Mouse (Mus musculus) common myeloid progenitor, adult 5-6 weeks (primary cell): ENCODE measurements around the gene Elovl5. TPM values are rescaled to one million over a fixed set of nuclear protein-coding genes. Genes with fewer than 3 reads are reported as not detected.

Source experiments
- ATAC-seq: replicated peaks from 2 replicates; pipeline ENCODE4 v1.8.0; 2016; ENCODE audit warnings: low read depth, mild to moderate bottlenecking, moderate TSS enrichment, inconsistent platforms; ENCODE audit not compliant: poor library complexity, severe bottlenecking
- total RNA-seq: library from RNA; stranded (forward); fragments of 200-1000, 187-1606 nt; gene quantifications from 2 replicates; pipeline ENCODE4 v1.2.3, GENCODE M21; 2017

Elovl5 gene
- total RNA-seq, 1 experiment from 2014 or later = 75.8 TPM

GRCm38 (mm10) chr9:77951971-77952370 lies 34.8 kb downstream of the Elovl5 start:
- ATAC-seq = no peak

GRCm38 (mm10) chr9:77953053-77953452 lies 35.9 kb downstream of the Elovl5 start:
- no peak for ATAC-seq

GRCm38 (mm10) chr9:77954496-77954895 lies 37.3 kb downstream of the Elovl5 start:
- ATAC-seq = no peak

GRCm38 (mm10) chr9:77954981-77955380 lies 37.8 kb downstream of the Elovl5 start:
- ATAC-seq = no peak

- ATAC-seq = no peak
These were observed 38.3 kb downstream of the Elovl5 start for GRCm38 (mm10) chr9:77955511-77955910.

- ATAC-seq = no peak
These were observed 38.8 kb downstream of the Elovl5 start for GRCm38 (mm10) chr9:77955964-77956363.

GRCm38 (mm10) chr9:77958327-77958726 lies 41.2 kb downstream of the Elovl5 start:
- no peak for ATAC-seq

GRCm38 (mm10) chr9:77959759-77960158 lies 42.6 kb downstream of the Elovl5 start:
- ATAC-seq = peak; percentile 45

- no peak for ATAC-seq
These were observed 44.2 kb downstream of the Elovl5 start for GRCm38 (mm10) chr9:77961350-77961749.

GRCm38 (mm10) chr9:77964084-77964483 lies 46.9 kb downstream of the Elovl5 start:
- ATAC-seq = no peak

GRCm38 (mm10) chr9:77965287-77965686 lies 48.1 kb downstream of the Elovl5 start:
- no peak for ATAC-seq

- ATAC-seq = peak; percentile 55
These were observed 48.8 kb downstream of the Elovl5 start for GRCm38 (mm10) chr9:77965768-77966552.

- ATAC-seq = no peak
These were observed 49.7 kb downstream of the Elovl5 start for GRCm38 (mm10) chr9:77966861-77967260.

- ATAC-seq = no peak
These were observed 50.5 kb downstream of the Elovl5 start for GRCm38 (mm10) chr9:77967584-77968163.

GRCm38 (mm10) chr9:77969192-77969953 lies 52.2 kb downstream of the Elovl5 start:
- no peak for ATAC-seq

GRCm38 (mm10) chr9:77979000-77979399 lies 61.8 kb downstream of the Elovl5 start:
- no peak for ATAC-seq

GRCm38 (mm10) chr9:77982616-77983015 lies 65.5 kb downstream of the Elovl5 start:
- no peak for ATAC-seq

- no peak for ATAC-seq
These were observed 66.4 kb downstream of the Elovl5 start for GRCm38 (mm10) chr9:77983521-77983920.

GRCm38 (mm10) chr9:77986153-77986795 lies 69.1 kb downstream of the Elovl5 start:
- ATAC-seq = no peak

GRCm38 (mm10) chr9:77989626-77990025 lies 72.5 kb downstream of the Elovl5 start:
- no peak for ATAC-seq
